Mouse (Mus musculus): ENCODE measurements around the gene E130311K13Rik.

Gene E130311K13Rik

GRCm38 (mm10) chr3:63897177-63897576 lies 32.1 kb downstream of the E130311K13Rik start:
- no peak for ATAC-seq (ENCODE audit: insufficient number of reproducible peaks, low FRiP score, low TSS enrichment)

- no peak for ATAC-seq (ENCODE audit: insufficient number of reproducible peaks, low FRiP score, low TSS enrichment)
These were observed 33.0 kb downstream of the E130311K13Rik start for GRCm38 (mm10) chr3:63896303-63896702.

- ATAC-seq (ENCODE audit: insufficient number of reproducible peaks, low FRiP score, low TSS enrichment) = no peak
These were observed 33.5 kb downstream of the E130311K13Rik start for GRCm38 (mm10) chr3:63895786-63896185.

GRCm38 (mm10) chr3:63893677-63894076 lies 35.6 kb downstream of the E130311K13Rik start:
- no peak for ATAC-seq (ENCODE audit: insufficient number of reproducible peaks, low FRiP score, low TSS enrichment)

GRCm38 (mm10) chr3:63892154-63892553 lies 37.1 kb downstream of the E130311K13Rik start:
- ATAC-seq (ENCODE audit: insufficient number of reproducible peaks, low FRiP score, low TSS enrichment) = no peak

- no peak for ATAC-seq (ENCODE audit: insufficient number of reproducible peaks, low FRiP score, low TSS enrichment)
These were observed 48.2 kb downstream of the E130311K13Rik start for GRCm38 (mm10) chr3:63881065-63881464.

- ATAC-seq (ENCODE audit: insufficient number of reproducible peaks, low FRiP score, low TSS enrichment) = no peak
These were observed 50.1 kb downstream of the E130311K13Rik start for GRCm38 (mm10) chr3:63878995-63879666.

GRCm38 (mm10) chr3:63872818-63873217 lies 56.5 kb downstream of the E130311K13Rik start:
- no peak for ATAC-seq (ENCODE audit: insufficient number of reproducible peaks, low FRiP score, low TSS enrichment)

- ATAC-seq (ENCODE audit: insufficient number of reproducible peaks, low FRiP score, low TSS enrichment) = no peak
These were observed 58.0 kb downstream of the E130311K13Rik start for GRCm38 (mm10) chr3:63871249-63871648.

- no peak for ATAC-seq (ENCODE audit: insufficient number of reproducible peaks, low FRiP score, low TSS enrichment)
These were observed 61.0 kb downstream of the E130311K13Rik start for GRCm38 (mm10) chr3:63868285-63868684.

GRCm38 (mm10) chr3:63865069-63865468 lies 64.2 kb downstream of the E130311K13Rik start:
- ATAC-seq (ENCODE audit: insufficient number of reproducible peaks, low FRiP score, low TSS enrichment) = no peak
